Mouse (Mus musculus) megakaryocyte-erythroid progenitor cell, adult 5-6 weeks (primary cell): ENCODE measurements around the gene Glra1. TPM values are rescaled to one million over a fixed set of nuclear protein-coding genes. Genes with fewer than 3 reads are reported as not detected.

Experiments
- ATAC-seq: replicated peaks from 2 replicates; pipeline ENCODE4 v1.8.0; 2016; ENCODE audit warnings: mild to moderate bottlenecking, inconsistent platforms; ENCODE audit not compliant: severe bottlenecking, poor library complexity, low FRiP score, low TSS enrichment
- total RNA-seq, 2 experiments: library from RNA; stranded (forward) in 1 of 2; stranded (reverse) in 1 of 2; fragments of 200-1000, 215-1000 nt in 1 of 2; fragments of >200 nt in 1 of 2; fragmentation: Nextera tagmentation in 1 of 2; gene quantifications; 2 replicates each; pipeline ENCODE4 v1.2.3; 2014 to 2017

The Glra1 gene
- total RNA-seq, 2 experiments from 2014 or later, result not detected

DNA sequence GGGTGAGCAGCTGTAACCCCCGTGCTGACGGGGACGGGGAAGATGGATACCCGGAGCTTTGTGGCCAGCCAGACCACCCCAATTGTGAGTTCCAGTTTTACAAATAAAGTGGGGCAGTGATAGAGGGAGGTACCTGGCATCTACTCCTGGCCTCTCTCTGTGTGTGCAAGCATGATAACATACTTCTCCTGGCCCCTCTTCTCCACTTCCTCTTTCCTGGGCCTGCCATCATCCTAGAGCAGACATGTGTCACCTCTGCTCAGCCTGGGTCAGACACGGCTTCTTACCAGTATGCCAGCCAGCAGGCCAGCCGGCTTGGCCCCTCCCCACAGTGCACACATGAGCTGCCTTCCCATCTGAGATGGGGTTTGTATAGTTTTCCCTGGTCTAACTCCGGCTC, 77.3 kb downstream of the Glra1 start:
- peak; percentile 68 for ATAC-seq

DNA sequence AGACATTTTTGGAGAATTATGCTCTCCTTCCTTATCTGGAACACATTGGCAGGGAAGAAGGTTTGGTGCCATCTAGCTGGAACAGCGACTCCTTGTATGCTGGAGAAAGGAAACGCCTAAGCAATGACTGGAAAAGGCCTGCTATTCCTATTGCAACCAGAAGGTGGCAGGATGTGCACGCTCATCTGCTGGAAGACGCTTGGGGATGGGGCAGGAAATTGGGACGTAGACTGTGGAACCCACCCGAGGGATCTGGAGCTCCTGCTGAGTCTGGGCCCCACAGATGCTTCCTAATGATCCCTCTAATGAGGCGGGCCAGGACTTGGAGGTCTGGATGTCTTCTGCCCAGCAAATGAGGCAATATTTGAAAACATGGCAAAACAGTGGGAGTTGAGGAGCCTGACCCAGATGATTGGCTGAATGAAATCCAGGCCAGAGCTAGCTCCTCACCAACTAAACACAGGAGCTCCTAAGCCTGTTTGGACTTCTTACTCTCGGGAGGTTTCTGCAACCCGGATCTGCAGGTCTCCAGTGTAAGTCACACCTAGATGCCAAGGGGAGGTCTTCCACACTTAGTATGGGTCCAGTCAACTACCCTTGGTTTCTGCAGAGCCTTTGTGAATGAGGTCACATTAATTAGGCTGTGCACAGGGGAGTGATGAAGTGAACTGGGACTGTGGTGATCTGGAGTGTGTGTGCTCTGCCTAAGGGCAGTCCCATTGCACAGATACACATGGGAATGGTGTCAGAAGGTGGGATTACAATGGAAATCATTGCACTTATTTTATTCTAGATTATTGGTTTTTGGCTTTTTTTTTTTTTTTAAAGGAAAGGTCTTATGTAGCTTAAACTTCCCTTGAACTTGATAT, 89.0 kb downstream of the Glra1 start:
- ATAC-seq, result peak; percentile 70

DNA sequence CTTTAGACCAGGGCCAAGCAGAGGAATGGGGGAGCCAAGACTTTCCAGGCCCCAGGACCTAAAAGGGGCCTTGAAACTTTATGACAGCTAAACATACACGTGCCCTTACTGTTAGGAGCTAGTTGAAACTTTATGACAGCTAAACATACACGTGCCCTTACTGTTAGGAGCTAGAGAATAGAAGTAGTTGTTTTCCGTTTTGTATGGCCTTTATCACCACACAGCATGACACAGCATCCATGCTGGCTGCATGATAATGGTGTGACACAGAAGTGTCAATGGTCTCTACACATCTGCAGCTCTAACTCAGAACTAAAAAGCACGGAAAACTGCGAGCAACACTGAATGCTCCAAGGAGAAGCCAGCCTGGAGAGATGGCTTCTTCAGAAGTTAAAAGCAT, 90.3 kb downstream of the Glra1 start:
- peak; percentile 11; the same call in 1 of the 2 replicates for ATAC-seq

DNA sequence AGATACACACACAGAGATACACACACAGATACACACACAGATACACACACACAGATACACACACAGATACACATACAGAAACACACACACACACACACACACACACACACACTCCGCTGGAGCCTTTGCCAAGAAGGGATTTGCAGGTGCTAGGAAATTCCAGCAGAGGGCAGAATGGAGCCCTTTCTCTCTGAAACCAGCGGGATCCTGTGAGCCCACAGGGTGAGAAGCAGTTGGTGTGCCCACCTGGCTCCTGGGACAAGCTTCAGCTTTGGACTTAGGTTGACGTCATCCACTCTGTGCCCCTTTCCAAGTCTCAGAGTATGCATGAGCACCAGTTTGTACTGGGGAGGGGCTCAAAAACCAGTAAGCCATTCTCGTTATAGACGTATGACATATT, 96.6 kb downstream of the Glra1 start:
- ATAC-seq, result no peak

DNA sequence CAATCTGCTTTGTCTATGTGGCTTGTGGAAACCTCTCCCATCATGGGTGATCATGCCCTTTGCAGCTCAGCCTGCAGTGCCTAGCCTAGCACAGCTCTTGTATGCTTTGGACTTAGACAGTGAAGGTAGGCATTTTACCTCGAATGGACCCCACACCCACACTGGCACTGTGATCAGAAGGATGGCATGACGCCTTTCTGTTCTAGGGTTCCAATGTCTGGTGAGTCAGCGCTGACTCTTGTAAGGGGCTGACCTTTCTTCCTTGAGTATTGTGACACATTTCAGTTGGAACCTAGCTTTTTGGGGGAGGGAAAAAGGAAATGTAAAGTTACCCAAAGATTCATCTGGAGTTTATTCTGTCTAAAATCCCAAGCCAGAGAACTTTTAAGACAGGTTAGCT, 102.5 kb downstream of the Glra1 start:
- no peak for ATAC-seq

DNA sequence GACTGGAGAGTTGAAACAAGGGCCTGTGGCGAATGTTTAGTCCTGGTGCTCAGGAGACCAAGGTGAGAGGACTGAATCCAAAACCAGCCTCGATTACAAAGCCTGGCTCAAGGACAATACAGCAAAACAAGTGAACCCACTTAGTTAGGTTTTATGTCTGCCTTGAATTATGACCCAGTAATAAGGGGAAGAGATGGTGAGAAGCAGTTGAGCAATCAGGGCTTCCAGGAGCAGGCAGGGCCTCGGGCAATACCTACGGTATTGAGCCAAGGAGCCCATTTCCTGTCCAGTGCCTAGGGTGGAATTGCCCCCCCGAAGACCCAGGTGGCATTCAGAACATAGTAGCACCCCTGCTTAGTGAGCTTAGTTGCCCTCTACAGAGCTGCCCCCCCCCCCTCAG, 105.1 kb downstream of the Glra1 start:
- no peak for ATAC-seq

DNA sequence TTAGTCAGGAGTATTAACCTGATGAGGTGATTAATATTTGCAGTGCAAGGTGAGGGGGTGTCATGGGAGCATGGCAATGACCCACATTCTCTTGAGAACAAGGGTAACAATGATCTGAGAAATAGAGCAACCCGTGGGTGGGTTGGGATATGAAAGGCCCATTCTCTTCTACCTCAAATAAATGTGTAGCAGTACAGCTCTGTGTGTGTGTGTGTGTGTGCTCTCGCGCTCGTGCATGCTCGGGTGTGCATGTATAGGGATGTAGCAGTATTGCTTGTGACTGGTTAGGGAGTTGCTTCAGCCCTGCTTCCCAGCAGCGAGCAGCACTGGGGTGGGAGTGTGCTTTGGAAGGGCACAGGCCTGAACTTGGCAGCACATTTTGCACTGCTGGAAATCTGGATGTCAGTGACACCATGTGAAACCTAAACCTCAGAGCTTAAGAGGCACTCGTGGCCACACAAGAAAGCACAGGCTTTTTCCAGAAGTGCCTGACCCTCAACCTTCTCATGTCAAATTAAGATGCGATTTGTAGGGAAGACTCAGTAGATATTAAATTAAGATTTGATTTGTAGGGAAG, 106.0 kb downstream of the Glra1 start:
- ATAC-seq, result no peak

DNA sequence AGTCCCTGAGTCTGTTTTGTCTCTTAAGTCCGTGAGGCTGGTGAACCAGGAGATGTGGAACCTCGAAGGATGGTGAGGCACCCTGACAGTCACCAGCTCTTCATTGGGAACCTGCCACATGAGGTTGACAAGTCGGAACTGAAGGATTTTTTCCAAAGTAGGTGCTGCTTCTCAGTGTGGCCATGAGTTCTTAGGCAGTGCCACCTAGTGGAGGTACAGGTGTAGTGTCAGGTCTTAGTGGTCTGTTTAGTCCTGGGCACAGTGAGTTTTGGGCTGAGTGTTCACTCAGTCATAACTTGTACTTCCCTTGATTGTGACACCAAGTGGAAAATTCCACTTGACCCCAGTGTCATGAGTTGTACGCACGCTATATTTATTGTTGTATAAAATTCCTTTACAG, 110.1 kb downstream of the Glra1 start:
- peak; percentile 75 for ATAC-seq

DNA sequence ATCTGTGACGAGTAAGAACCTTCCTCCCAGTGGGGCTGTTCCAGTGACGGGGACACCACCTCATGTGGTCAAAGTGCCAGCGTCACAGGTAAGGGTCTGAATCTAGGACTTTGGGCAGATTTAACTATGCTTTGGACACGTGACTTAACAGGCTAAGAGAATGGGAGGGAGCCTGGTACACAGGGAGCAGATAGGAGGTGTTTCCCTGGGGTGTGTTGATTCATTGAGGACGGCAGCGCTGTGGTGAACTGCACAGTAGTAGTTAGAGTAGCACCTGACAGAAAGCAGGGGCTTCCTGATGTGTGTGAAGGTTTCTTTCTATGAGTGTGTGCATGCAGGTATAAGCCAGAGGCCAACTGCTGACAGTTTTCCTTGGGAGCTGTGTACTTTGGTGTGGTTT, 111.8 kb downstream of the Glra1 start:
- no peak for ATAC-seq

DNA sequence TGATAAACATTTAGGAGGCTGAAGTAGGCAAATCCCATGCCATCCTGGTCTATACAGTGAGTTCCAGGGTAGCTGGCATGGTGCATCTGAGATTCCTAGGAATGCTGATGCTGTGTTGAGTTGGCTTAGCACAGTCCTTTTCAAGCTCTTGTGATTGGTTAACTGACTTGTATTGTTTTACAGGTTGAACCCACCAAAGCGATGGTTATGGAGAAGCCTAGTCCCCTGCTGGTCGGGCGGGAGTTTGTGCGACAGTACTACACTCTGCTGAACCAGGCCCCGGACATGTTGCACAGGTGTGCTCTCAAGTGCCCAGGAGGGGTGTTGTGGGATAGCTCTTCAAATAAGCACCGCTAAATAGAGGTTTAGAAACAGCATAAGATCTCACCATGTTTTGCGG, 122.6 kb downstream of the Glra1 start:
- ATAC-seq, result no peak

DNA sequence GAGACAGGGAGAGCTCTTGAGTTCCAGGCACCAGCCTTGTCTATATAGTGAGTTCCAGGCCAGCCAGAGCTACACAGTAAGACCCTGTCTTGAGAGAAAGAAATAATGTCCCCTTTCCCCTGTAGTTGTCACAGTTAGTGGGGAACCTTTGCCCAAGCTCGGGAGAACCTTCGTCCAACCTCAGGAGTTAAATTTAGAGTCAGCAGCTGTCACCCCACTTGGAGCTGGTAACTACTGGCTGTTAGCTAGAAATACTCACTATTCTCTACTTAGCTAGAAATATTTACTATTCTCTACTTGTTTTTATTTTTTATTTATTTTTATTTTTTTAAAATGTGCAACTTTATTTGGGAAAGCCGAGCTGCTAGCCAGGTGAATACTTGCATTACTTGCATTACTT, 134.8 kb downstream of the Glra1 start:
- no peak for ATAC-seq

DNA sequence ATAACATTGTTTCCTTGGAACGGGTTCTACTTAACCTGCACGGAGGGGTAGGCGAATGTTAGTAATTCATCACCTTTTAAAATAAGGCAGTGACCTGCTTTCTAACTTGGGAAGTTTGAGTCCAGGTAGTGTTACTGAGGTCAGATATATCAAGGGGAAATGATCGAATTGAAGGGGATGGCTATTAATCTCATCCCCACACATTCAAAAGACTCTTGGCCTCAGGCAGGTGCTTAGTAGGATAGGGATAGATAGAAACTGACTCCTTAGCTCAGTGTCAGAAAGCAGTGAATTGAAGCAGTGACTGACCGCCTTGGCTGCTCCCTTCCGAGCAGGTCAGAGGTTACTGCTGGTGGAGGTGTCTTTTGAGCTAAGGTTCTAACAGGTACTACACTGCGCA, 136.5 kb downstream of the Glra1 start:
- ATAC-seq, result no peak

DNA sequence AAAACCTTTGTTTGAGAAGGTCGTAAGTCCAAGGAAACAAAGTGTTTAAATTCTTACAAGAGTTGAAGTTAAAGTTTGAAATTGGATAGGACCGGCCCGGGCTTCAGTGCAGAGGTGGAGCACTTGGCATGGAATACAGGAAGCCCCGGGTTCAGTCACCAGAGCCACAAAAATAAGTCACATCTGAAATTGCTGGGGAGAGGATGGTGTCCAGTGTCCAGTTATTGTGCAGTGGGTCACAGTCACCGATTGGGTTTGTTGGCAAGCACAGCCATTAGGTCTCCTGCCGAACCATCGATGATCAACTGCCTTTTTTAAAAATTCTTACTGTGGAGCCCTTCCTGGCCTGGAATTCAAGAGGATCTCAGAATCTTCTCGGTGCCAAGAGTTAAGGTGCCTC, 137.2 kb downstream of the Glra1 start:
- ATAC-seq, result no peak

DNA sequence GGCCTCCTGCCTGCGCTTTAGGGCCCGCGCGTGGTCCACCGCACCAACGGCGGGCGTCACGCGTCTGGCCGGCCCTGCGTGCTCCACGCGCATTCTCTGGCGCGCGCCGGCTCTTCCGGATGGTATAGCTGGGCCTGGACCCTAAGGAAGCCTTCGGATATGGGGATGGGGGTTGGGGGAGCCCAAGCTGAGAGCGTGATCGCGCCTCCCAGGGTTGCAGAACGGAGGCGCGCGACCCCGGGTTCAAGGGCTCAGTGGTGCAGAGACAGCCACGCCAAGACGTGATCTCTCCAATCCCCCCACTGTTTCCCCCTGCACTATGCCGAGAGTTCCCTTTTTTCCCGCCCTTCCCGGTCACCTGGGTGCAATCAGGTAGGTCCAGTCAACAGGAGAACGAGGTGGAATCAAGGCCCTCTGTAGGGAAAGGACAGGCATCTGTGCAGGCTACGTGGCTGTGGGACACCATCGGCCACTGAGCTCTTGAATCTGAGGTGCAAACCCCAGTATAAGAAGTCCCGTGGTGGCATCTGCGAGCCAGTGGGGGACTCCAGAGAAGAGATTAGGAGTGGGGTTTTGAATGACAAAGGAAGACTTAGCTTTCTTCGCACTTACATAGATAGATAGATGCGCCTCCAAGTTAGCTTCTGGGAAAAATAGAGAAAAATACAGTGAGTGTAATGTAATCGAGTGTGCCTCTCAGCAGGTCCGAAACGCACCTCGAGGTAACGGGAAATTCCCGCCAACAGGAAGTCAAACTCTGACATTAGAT, 137.9 kb downstream of the Glra1 start:
- no peak for ATAC-seq

DNA sequence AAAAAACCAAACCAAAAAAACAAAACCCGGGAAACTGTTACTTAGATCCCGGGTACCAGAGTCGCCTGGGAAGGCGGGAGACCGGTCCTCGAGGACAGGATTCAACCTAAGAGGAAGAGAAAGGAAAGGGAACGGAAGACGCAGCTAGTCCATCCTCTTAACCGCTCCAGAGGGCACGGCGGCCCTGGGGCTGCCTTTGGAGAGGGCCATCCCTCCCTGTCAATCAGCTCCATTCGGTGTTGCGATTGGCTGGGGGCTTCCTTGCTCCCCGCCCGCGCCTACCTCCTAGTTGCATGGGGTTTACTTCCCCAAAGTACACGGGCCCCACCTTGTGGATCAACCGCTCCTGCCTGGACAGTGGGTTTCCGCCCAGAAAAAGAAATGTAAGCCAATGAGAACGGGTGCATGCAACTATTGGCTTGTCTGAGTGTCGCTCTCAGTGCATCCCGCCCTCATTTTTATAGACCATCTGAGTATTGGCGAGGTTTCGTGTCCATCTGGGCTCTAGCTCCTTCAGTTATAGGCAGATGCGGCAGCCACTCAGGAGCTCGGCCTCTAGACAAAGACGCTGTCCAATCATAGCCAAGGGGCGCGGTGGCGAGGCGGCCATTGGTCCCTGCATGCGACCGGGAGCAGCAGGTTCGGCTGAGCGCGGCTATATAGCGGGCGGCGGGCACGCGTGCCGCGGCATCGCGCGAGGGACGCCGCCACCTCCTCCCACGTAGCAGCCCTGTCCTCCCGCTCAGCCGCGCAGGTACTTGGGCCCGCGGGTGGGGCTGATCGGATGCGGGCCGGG, 138.8 kb downstream of the Glra1 start, which contains the start of gene G3bp1:
Gene G3bp1, plus strand, starts transcription at position 638 of the 796 bp plus-strand sequence.
- ATAC-seq, result peak; percentile 94

DNA sequence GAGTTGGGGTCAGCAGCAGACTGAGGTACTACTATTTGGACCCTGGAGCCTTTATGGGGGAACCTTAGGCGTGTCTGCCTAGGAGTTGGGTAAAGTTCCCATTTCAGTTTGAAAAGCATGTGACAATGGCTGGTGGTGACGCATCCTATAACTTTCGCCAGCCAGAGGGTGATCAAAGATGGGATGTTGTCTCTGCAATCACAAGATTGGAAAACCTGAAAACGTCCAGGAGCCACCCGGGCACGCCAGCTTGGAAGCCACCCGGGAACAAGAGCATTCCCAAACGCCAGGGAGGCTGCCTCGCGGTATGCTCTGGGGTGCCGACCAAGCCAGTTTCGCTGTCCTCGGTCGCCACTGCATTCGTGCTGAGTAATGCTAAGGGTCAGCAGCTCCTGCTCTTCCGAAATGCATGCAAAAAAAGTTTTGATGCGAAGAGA, 139.4 kb downstream of the Glra1 start:
- peak; percentile 16 for ATAC-seq

DNA sequence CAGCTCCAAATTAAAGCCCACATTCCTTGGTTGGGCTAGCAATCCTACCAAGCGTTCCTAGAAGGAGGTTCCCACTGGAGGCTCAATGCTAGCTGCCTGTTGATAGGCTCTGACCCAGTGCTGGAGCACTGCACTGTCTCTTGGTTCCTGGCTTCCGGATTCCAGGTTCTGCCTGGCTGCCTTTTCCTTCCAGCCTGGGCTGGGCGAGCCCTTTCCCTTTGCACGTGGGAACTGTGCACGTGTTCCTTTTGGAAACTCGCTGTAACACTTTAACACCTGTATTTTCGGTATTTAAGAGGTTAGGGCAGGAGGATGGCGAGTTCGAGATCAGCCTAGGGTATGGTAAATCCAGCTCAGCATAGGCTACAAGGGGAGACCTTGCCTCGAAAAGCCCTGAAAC, 140.0 kb downstream of the Glra1 start:
- no peak for ATAC-seq

DNA sequence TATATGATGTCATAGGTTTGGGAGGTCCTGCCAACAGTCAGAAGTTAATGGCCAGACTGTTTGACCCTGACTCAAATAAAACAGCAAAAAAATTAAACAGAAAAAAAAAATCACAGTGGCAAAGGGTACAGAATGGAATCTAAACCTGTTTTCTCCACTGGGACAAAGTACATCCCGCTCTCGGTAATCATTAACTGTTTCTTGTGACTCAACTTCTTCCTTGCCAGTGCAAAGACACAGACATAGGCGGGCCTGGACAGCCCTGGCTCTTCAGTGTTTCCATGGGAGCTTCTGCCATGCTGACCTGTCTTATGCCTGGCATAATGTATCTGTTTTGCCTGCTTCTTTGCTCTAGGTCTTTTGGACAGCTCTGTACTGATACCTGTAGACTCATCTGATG, 142.8 kb downstream of the Glra1 start:
- ATAC-seq, result no peak

DNA sequence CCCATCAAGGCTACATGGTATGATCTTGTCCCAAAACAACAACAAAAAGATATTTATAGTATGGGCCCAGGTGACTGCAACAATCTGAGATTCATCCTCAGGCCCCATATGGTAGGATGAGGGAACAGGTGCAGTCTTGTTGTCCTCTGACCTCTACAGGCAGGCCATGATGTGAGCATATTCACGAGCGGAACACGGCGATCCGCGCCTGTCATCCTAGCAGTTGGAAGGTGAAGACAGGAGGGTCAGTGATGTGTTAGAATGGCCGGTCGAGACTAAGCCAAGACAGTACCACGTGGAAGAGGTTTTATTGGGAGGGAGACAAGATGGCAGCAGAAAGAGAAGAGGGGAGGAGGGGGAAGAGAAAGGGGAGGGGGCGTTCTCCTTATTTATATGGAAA, 143.3 kb downstream of the Glra1 start:
- ATAC-seq, result no peak
